Mouse (Mus musculus): ENCODE data around the gene Heatr5a.

GRCm38 (mm10) chr12:51882606-51883296 lies 88.4 kb downstream of the Heatr5a start:
- TF ChIP-seq CTCF (IDR thresholded peaks at IDR 0.05; ENCODE audit: low read depth) (no peak), EP300 (optimal IDR thresholded peaks at IDR 0.05) (no peak)
